Mouse (Mus musculus): ENCODE data around the gene Ccr8. TPM values are rescaled to one million over a fixed set of nuclear protein-coding genes. Genes with fewer than 3 reads are reported as not detected.
"Not testable (repeated sequence)": the region's sequence is repeated elsewhere in the genome, so short reads cannot be mapped to it uniquely, and the experiment has no call there.

Ccr8 gene
- polyA plus RNA-seq, 1 experiment: 0.20 TPM

DNA sequence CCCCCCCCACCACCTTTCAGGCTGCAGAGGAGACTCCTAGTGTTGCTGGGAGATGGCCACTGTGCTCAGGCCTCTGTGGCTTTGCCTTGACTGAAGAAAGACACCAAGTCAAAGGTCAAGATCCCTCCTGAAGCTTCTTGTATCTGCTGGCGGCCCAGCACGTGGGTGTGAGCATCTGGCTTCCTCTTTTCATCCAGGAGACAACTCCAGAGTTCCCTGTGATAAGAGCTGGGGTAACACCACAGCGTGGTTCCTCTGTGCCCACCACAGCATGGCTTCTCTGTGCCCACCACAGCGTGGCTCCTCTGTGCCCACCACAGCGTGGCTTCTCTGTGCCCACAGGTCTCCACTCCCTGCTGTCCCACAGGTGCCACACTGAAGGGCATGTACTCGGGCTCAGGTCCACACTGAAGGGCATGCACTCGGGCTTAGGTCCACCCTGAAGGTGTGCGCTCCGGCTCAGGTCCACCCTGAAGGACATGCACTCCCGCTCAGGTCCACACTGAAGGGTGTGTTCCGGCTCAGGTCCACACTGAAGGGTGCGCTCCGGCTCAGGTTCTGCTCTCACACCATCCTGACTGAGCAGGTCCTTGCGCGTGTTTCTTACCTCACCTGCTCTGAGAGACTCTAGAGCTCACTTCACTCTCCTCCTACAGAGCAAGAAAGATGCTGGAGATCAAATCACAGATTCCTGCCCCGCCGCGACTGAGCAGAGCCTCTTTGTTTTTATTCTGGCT lies 8.6 kb upstream of the Ccr8 start:
- DNase-seq (ENCODE audit: low read depth, low spot score): no peak
- WGBS: 75% methylated on average over 18 of the region's 18 CpGs

- no peak for DNase-seq (ENCODE audit: low read depth, low spot score)
- 88% methylated on average over 9 of the region's 9 CpGs for WGBS
These were observed 7.5 kb upstream of the Ccr8 start for GRCm38 (mm10) chr9:120084406-120084805.

DNA sequence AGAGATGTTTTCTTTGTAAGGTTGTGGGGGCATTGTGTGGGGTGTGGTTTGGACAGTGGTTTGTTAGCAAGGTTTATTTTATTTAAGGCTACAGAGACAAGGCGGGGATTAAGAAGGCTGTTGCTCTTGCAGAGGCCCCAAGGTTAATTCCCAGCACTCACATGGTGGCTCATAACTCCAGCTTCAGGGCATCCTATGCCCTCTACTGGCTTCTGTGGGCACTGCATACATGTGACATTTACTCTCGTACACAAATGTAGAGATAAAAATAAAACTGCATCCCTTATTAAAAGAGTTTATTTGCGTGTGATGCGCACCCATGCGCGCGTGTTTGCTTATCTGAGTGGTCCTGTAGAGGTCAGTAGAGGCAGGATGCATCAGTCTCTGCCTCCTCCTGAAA lies 2.8 kb upstream of the Ccr8 start:
- WGBS: 90% methylated on average over 7 of the region's 7 CpGs
- no peak for DNase-seq (ENCODE audit: low read depth, low spot score)

GRCm38 (mm10) chr9:120091086-120091485 lies 828 bp upstream of the Ccr8 start:
- WGBS: 78% methylated on average over 10 of the region's 10 CpGs
- DNase-seq (ENCODE audit: low read depth, low spot score): no peak

- DNase-seq (ENCODE audit: low read depth, low spot score): no peak
- WGBS: 87% methylated on average over 13 of the region's 13 CpGs
These were observed 1.8 kb downstream of the Ccr8 start for GRCm38 (mm10) chr9:120093701-120094100.

GRCm38 (mm10) chr9:120095886-120096285 lies 4.0 kb downstream of the Ccr8 start:
- DNase-seq (ENCODE audit: low read depth, low spot score): no peak
- 38% methylated on average over 7 of the region's 7 CpGs for WGBS

- WGBS: 17% methylated on average over 7 of the region's 7 CpGs
- peak; percentile 37 for DNase-seq (ENCODE audit: low read depth, low spot score)
These were observed 6.8 kb downstream of the Ccr8 start for GRCm38 (mm10) chr9:120098682-120099081.

- WGBS: 87% methylated on average over 8 of the region's 8 CpGs
- no peak for DNase-seq (ENCODE audit: low read depth, low spot score)
These were observed 7.4 kb downstream of the Ccr8 start for GRCm38 (mm10) chr9:120099304-120099703.

DNA sequence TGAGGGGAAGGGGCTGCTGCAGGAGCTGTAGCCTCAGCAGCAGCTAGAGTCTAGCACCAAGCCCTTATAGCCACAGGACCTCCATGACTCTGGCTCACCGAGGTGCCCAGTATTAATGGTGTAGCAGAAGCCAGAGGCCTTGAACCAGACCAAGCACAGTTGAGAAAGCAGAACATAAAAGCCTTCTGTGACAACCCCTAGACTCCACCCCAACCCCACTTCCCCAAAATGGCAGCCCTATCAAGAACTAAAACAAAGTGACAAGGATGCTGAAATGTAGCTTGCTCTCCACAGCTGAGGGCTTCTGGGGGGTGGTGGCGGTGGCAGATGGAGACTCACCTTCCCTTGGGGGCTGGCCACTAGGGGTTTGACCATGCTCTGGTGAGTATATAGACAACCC lies 9.3 kb downstream of the Ccr8 start:
- WGBS: 98% methylated on average over 2 of the region's 2 CpGs
- no peak for DNase-seq (ENCODE audit: low read depth, low spot score)

- DNase-seq (ENCODE audit: low read depth, low spot score): not testable (repeated sequence)
- WGBS: 92% methylated on average over 12 of the region's 12 CpGs
These were observed 17.0 kb downstream of the Ccr8 start for GRCm38 (mm10) chr9:120108953-120109352.

DNA sequence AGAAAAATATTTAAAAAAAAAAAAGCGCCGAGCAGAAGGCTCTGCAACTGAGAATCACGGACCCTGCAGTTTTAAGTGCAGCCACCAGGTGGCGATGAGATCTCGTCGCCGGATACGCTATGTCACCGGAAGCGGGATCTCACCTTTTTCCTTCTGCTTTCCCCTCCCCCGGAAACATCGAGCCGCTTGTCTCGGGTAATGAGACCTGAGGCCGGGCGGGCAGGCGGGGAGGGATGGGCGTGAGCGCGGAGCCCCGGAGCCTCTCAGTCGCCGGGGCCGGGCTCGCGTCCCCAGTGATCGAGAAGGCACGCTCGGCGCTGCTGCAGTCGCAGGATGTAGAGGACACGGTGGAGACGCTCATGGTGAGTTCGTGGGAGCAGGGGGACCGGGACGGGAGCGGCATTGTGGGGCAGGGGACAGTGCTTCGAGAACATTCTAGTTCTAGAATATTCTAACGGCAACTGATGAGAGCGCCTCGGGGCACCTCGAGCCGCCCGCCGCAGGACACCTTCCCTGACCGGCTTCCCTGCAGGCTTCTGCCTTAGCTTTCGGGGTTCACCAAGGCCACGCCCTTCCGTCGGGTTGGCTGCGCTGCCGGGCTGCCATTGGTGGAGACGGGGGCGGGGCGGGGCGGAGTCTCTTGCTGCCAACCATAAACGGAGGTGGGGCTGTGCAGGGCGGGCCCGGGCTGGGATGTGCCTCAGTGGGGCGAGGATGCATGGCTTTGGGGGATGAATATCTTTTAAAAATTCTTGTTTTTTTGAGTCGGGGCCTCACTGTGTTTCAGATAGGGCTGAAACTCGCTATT lies 18.5 kb downstream of the Ccr8 start, which contains the start of gene Slc25a38:
Gene Slc25a38, plus strand, starts transcription at position 164 of the 808 bp plus-strand sequence.
- 1% methylated on average over 62 of the region's 62 CpGs for WGBS
- DNase-seq (ENCODE audit: low read depth, low spot score): peak; percentile 82

DNA sequence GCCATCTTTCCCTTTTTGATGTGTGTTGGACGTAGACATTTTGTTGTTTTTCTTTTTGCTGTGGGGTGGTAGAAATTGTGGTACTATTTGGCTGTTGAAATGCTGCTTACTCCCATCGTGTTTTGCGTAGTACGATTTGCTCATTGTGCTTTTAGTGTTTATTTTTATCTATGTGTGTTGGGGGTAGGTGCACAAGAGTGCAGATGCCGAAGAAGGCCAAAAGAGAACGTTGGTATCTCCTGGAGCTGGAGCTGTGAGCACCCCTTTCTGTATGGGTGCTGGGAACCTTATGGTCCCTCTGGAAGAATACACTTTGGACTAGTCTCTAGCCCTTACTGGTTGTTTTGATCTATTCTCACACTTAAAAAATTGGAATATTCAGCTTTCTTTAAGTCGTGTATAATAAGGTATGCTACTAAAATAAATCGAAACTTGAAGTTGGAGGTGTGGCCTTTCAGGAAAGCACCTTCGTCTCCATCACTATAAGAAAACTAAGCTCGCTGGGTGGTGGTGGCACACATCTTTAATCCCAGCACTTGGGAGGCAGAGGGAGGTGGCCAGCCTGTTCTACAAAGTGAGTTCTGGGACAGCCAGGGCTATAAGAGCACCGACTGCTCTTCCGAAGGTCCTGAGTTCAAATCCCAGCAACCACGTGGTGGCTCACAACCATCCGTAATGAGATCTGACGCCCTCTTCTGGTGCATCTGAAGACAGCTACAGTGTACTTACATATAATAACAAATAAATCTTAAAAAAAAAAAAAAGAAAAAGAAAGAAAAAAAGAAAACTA lies 19.4 kb downstream of the Ccr8 start:
- no peak for DNase-seq (ENCODE audit: low read depth, low spot score)
- 72% methylated on average over 15 of the region's 15 CpGs for WGBS

GRCm38 (mm10) chr9:120112472-120112871 lies 20.6 kb downstream of the Ccr8 start:
- no peak for DNase-seq (ENCODE audit: low read depth, low spot score)
- WGBS: 94% methylated on average over 6 of the region's 6 CpGs

DNA sequence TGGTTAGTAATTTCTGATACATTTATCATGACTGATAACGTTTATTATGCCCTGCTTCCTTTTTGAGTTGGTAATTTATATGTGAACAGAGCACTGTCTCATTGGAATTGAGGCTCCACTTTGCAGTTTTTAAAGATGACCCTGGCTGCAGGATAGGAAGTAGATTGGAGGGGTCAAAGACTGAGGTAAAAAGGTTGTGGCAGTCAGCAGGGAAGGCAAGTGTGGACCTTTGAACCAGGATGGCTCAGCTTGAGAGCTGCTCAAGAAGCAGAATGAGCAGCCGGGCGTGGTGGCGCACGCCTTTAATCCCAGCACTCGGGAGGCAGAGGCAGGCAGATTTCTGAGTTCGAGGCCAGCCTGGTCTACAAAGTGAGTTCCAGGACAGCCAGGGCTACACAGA lies 21.5 kb downstream of the Ccr8 start:
- DNase-seq (ENCODE audit: low read depth, low spot score): no peak
- WGBS: 92% methylated on average over 7 of the region's 7 CpGs

DNA sequence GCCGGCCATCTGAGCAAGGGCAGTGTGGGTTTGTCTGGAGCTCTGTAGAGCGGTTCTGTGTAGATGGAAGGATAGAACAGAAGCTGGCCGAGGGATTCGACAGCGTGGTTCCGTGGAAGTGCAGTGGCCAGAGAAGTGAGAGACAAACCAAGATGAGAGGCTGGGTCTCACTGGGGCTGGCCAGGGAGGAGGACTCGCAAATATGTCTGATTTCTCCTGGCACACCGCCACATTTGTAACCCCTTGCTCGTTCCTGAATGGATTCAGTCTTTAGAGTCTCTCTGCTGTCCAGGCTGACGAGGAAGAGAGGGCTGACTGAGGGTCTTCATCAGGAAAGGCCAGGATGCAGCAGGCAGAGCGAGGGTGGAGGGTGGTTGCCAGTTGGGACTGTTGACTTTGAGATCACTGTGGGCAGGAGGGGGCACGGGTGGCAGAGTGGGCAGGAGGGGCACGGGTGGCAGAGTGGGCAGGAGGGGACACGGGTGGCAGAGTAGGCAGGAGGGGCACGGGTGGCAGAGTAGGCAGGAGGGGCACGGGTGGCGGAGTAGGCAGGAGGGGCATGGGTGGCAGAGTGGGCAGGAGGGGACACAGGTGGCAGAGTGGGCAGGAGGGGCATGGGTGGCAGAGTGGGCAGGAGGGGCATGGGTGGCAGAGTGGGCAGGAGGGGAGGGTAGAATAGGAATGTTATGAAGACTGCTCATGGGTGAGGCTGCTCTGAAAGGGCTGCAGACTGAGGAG lies 22.3 kb downstream of the Ccr8 start:
- 87% methylated on average over 17 of the region's 17 CpGs for WGBS
- no peak for DNase-seq (ENCODE audit: low read depth, low spot score)

- 100% methylated on average over 2 of the region's 2 CpGs for WGBS
- DNase-seq (ENCODE audit: low read depth, low spot score): no peak
These were observed 22.9 kb downstream of the Ccr8 start for GRCm38 (mm10) chr9:120114789-120115151.

- WGBS: 76% methylated on average over 5 of the region's 5 CpGs
- no peak for DNase-seq (ENCODE audit: low read depth, low spot score)
These were observed 23.7 kb downstream of the Ccr8 start for GRCm38 (mm10) chr9:120115580-120115979.

DNA sequence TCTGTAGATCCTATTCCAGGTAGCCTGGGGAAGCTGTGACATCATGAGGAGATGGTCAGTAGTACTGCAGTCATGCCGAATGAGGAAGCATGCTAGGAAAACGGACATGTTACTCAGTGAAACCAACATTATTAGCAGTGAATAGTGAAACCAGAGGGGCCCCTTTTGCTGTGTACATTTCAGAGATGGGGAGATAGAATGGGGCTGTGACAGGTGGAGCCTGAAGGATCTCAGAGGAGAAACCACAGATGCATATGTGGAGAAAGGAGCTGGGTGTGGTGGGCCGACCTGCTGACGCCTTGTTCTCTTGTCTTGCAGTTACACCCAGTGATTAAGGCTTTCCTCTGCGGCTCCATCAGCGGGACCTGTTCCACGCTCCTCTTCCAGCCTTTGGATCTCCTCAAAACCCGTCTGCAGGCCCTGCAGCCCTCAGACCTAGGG lies 24.3 kb downstream of the Ccr8 start:
- whole genome bisulfite sequencing: 76% methylated on average over 8 of the region's 8 CpGs
- DNase-seq (ENCODE audit: low read depth, low spot score): no peak

DNA sequence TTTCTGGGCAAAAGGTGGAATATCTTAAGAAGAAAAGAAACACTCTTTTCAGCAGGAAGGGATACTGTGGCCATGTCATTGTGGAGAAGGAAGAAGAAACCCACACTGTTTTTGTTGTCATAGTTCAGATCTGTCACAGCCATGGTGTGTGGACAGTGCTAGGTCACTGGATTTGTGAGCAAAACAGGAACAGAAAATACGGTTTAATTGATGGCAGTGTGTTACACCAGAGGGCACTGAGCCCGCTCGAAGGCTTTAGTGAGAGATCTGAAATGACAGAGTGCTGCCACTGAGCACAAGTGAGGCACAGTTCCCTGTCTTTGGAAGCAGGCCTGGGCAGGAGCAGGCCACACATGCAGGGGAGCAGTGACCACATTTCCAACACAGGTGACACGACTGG lies 26.3 kb downstream of the Ccr8 start:
- no peak for DNase-seq (ENCODE audit: low read depth, low spot score)
- 77% methylated on average over 4 of the region's 4 CpGs for WGBS

GRCm38 (mm10) chr9:120120503-120120902 lies 28.6 kb downstream of the Ccr8 start:
- WGBS: 95% methylated on average over 7 of the region's 7 CpGs
- no peak for DNase-seq (ENCODE audit: low read depth, low spot score)

Data from large intestine, adult 2 months (tissue).